Mouse (Mus musculus): Measurements from ENCODE around the gene Fam83g.

- no peak for TF ChIP-seq MAX (IDR thresholded peaks at IDR 0.05)
- TF ChIP-seq MYOG (IDR thresholded peaks at IDR 0.05; ENCODE audit: control insufficient read depth, extremely low read depth, insufficient read length) = no peak
- TF ChIP-seq CTCF (IDR thresholded peaks at IDR 0.05; ENCODE audit: control insufficient read depth, insufficient read depth, insufficient read length) = no peak
- no peak for TF ChIP-seq MYOD1 (IDR thresholded peaks at IDR 0.05; ENCODE audit: control insufficient read depth, insufficient read length, low read depth)
- no peak for TF ChIP-seq USF1 (IDR thresholded peaks at IDR 0.05; ENCODE audit: low read depth)
- TF ChIP-seq FOSL1 (IDR thresholded peaks at IDR 0.05; ENCODE audit: insufficient read depth, low read length, poor library complexity, severe bottlenecking) = no peak
Observed at GRCm38 (mm10) chr11:61658360-61658922, 25.4 kb upstream of the Fam83g start.

Measured in C2C12 (cell line).